Mouse (Mus musculus) spleen, adult 12 weeks (tissue): Measurements from ENCODE around the gene Abcd3.
"Not testable (repeated sequence)": the region's sequence is repeated elsewhere in the genome, so short reads cannot be mapped to it uniquely, and the experiment has no call there.

Source experiments
- DNase-seq: peaks from one replicate; pipeline ENCODE4 v3.0.0; 2022; ENCODE audit warnings: low spot score

Gene Abcd3

GRCm38 (mm10) chr3:121818736-121819396 is 3.8 kb upstream of the Abcd3 start:
- no peak for DNase-seq

DNA sequence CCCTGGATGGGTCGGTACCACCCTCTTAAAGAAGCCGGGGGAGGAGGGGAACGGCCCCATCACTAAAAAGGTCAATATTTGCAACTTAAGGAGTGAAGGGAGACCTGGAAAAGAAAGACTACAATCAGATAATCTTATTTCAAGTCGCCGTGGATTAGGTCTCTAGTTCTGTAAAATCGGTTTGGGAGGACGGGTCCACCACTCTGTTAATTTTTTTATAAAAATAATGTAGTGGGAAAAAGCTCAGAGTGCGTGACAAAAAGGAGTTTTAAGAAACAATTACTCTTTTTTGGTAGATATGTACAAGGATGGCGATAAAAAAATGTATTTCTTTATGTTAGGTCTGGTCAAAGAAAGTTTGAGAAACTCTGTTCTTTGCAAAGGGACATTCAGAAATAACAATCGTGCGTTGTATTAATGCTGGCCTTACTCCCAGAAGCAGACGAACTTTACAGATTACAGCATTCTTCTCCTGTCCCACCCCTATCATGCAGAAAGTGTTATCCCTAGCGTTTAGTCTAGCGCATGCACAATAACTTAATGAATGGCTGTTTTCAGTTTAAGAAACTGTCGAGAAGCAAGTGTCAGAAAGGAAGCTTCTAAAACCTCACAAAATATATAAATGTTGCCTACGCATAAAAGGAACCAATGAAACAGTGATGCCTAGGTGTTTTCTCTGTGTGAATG is 590 bp upstream of the Abcd3 start:
- no peak for DNase-seq

DNA sequence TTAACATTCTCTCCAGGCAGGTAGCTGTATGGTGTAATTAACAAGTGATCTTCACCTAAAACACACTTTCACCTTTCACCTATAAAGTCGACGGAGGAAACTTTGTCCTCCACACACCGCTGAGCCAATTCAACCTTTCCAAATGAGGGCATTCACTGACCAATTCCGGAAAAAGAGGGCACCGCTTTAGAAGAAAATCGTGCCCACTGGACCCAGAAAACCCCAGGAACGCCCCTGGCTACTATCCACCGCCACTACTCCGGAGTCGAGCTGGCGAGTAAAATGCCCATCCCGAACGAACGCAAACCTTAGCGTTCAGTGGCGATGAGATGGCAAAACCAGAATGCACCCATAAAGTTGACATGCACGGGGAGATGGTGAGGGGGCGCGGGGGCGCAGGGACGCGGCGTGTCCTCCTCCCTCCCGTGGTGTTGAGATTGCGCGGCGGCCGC is 663 bp downstream of the Abcd3 start:
- no peak for DNase-seq

GRCm38 (mm10) chr3:121813834-121814233 is 1.3 kb downstream of the Abcd3 start:
- no peak for DNase-seq

DNA sequence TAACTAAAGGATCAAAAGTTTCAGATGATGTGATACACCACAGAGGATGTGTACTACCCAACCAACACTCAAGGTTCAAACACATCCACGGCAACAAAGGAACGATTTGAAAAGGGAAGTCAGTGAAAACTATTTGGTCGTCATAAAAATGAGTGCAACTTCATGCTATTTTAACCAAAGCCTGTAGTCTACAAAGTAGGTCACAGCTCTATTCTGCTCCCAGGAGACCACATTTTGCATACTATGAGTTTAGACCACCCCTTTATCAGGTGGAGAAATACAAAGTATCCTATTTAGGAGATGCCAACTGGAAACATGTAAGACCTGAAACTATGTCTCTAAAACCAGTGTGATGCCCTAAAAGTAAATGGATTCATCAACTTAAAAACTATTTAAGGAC is 6.9 kb downstream of the Abcd3 start:
- no peak for DNase-seq

DNA sequence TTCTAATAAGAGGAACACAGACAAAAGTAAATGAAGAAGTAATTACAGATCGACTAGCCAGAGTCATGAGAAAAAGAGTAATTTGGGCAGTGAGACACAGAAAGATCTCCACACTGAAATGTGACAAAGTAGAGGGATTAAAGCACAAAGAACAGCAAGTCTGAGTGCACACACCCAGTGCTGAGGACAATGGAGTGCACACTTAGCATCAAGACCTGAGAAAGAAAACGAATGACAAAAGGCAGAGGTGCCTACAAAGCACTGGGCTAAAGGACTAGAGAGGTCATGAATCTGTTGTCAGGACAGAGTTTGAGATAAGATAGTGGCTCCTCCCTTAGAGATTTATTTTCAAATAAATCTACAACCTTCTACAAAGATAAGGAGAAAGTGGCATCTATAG is 20.9 kb downstream of the Abcd3 start:
- no peak for DNase-seq

DNA sequence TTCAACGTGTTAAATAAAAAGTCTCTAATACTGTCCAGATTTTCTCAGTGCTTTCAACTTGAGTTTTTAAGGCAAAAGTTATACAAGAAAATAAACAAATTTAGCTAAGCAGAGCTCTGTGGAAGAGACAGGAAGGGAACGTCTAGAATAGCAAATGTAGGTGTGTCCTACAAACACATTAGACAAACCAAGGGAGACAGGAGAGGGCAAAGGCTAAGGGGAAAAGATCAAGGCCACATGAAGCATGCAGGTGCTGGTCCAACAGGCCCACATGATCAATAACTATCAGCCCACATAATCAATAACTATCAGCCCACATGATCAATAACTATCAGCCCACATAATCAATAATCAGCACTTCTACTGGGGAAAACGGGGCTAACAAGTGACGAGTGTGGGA is 22.9 kb downstream of the Abcd3 start:
- DNase-seq: no peak

DNA sequence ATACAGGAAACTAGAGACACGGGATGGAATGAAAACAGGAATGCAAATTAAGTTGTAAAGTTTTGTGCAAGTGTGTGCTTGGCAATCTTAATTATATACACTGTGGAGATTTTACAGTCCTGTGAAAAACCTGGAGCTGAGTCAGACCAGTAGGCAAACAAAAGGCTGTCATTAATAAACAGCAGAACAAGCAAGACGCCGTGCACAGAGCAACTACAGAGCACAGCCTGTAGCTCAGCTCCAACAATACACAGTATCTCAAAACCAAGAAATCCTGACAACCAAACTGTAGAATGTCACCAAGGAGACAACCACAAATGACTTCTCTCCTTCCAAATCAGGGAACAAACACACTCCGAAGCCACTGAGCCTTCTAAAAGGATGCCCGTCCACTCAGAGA is 24.7 kb downstream of the Abcd3 start:
- no peak for DNase-seq

DNA sequence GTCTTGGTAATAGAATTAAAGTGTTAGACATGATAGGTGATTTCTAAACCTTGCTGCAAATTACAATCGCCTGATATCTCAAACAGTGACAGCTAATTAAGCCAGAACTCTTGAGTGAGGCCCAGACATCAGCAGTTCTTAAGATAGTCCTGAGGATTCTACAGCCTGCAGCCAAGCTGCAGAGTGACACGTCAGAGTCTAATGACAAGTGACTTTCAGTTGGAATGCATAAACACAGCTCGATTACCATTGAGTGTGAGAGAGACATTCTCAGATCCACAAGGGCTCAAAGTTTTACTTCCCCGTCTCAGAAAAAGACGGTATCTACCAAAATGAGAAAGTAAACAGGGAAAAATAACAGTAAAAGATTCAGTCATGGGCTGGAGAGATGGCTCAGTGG is 25.3 kb downstream of the Abcd3 start:
- no peak for DNase-seq

- DNase-seq: no peak
Observed at GRCm38 (mm10) chr3:121783020-121783419, 32.1 kb downstream of the Abcd3 start.

DNA sequence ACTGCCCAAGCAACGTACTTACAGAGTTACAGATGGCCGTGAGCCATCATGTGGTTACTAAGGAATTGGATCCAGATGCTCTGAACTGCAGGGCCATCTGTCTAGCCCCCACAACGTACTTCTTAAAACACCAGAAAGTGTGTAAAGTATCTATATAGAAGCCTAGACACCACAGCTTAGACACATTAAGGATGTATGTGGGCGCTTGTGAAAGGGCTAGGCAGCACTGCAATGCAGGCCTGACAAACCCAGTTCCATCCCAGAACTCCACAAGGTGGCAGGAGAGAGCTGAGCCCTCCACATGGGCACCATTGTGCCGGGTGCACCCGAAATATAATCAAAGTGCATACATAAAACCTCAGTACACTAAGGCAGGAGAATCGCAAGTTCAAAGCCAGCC is 37.2 kb downstream of the Abcd3 start:
- DNase-seq: no peak

GRCm38 (mm10) chr3:121773336-121773735 is 41.8 kb downstream of the Abcd3 start:
- DNase-seq: not testable (repeated sequence)

DNA sequence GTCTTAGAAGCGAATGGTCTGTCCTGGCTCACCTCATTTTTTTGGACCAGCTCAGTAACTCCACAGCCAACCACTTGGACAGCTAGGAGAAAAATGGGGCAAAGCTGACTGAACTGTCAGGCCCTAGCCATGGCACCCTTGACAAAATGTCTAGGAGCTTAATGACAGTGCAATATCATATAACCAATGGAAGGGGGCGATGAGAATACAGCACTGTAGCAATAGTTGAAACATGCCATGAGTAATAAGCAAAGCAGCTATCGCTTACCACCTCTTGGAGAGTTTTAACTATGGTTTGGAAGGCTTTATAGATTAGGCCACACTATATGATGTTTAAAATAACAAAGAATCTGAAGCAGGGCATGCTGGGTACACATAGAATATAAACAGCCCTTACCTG is 46.3 kb downstream of the Abcd3 start:
- no peak for DNase-seq

- no peak for DNase-seq
Observed at GRCm38 (mm10) chr3:121766818-121767217, 48.3 kb downstream of the Abcd3 start.

DNA sequence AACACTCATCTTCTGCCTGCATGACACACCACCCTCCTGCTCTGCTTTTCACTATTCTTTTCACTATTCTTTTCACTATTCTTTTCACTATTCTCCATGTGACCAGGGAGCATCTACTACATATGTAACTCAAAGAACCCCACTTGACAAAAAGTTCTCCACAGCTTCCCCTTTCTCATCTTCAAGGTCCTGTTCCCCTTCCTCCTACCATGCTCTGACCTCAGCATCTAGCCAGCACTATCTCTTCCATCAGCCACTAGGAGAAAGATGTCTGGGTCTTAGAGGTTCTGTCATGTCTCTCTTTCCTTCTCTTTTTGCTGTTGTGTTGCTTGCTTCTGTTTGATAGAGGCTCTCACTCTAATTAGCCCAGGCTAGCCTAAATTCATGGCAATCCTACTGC is 49.1 kb downstream of the Abcd3 start:
- DNase-seq: no peak

GRCm38 (mm10) chr3:121762056-121762852 is 52.8 kb downstream of the Abcd3 start:
- no peak for DNase-seq

DNA sequence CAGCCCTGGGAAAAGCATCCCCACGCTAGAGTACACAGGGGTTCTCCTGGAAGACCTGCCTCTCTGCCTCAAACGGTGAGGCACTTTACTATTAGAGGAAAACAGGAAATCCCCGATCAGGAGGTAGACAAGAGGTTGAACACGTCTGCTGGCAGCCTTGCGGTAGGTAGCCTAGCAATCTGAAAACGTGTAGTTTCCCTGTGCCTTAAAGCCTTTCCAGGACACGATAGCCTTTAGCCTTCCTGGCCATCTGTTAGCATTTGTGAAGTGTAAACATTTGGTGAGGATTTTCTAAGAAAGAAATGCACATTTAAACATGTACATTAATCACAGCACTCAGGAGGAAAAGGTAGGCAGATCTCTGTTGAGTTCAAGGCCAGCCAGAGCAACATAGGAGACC is 56.7 kb downstream of the Abcd3 start:
- DNase-seq: no peak

DNA sequence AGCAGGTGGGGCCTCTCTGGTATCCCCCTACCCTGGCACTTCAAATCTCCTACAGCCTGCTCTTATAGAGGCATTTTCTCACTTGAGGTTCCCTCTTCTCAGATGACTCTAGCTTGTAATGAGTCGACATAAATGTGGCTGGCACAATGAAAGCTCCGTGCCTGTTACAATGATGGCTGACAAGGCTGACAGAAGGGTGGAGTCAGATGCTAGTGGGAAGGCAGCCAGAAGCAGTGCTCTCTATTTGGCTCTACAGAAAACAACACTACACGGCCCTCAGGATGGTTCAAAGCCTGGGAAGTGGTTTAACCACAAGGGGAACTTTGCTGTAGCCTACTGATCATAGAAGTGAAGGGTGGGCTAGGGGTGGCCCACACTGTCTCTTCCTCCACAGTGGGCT is 60.0 kb downstream of the Abcd3 start:
- DNase-seq: no peak

GRCm38 (mm10) chr3:121754319-121755090 is 60.6 kb downstream of the Abcd3 start:
- DNase-seq: not testable (repeated sequence)

DNA sequence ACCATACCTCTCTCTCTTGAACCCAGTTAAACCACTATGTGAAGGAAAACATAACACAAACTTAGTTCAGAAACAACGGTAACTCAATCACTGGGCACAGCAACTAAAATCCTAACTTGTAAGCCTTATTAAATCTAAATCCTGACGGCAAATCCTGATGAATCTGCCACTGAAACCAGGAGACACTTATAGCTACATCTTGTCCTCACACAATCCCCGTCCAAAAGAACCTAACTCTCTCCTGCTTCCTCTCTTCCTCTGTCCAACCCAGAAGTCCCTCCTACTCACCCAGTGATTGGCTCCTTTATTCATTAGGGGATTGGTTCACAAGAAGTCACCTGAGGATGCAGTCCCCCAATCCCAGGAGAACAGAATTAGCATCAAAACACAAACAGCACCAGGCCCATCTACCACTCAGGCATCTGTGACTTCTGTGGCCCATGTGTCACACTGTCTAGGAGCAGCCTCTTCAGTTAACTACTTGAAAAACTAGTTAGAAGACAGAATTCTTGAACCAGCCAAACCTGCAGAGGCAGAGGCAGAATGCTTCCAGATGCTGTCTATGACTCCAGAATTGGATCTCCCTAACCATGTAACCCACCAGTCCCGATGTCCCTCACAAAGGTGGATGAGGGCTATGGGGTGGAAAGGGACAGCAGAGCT is 73.8 kb downstream of the Abcd3 start:
- DNase-seq: not testable (repeated sequence)

DNA sequence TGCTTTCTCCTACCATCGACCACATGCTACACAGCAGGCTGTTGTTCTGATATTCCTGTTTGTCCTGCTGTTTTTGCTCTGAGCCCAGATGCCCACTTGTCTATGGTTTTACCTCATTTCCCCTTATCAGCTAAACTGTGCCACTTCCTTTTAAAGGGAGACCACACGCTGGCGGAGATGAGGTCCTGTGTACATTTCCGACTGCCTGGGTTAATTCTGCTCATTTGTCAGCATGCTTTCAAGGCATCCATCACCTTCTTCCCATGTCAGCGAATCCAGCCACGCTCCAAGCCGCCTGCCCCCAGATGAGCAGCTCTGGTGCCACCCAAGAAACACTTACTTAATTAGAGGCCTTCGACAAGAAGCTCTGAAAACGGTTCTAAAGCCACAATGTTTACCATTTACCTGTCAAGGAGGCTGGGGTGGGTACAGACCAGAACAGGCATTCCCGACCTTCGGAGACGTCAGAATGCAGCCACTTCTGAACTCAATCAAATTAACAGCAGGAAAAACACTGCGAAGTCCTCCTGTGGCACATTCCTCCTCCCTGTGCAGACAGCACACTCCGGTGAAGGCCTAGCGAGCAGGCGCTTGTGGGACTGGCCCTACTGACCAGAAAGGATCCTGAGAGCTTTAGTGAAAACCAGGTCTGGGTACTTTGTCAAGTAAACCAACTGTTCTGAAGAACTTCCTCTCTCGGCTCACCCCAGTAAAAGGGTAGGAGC is 75.5 kb downstream of the Abcd3 start:
- DNase-seq: no peak
